Mouse (Mus musculus) megakaryocyte, embryonic 14.5 days (primary cell): ENCODE results near the gene Timm29.
A peak's percentile ranks its signal among the peaks of the same experiment; 100 is the strongest.

Experiments used
- FLI1 ChIP-seq: IDR thresholded peaks from 2 replicates; pipeline ENCODE4 v1.6.1; 2012; ENCODE audit warnings: low read length, inconsistent platforms, mixed read lengths
- GATA1 ChIP-seq: IDR thresholded peaks from 3 replicates; pipeline ENCODE4 v1.6.1; 2012; ENCODE audit warnings: mixed read lengths, low read length, inconsistent platforms, borderline replicate concordance

GRCm38 (mm10) chr9:21592703-21593121 lies at the start of gene Timm29, which contains the start of gene Yipf2:
- TF ChIP-seq FLI1 (peak; percentile 93), GATA1 (no peak)
